Mouse (Mus musculus): ENCODE data around the gene Cd248. TPM values are rescaled to one million over a fixed set of nuclear protein-coding genes. Genes with fewer than 3 reads are reported as not detected.

Gene Cd248
- polyA plus RNA-seq, 1 experiment: 3.2 TPM

DNA sequence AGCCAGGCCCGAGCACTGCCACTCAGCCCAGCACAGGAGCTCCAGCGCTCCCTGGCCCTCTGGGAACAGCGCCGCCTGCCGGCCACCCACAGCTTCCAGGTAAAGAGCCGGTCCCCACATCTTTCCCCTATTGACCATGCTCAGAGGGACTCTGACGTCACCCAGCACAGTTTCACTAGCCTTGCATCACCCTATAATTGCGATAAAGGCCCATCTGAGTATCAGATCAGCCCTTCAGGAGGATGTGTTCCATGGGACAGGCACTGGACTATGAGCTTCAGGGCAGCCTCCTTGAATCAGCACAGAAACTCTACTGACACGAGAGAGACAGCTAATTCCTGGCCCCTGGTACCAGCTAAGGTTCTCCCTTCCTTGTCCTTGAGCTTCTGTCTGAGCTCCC is 14.0 kb upstream of the Cd248 start:
- TF ChIP-seq CTCF (IDR thresholded peaks at IDR 0.05; ENCODE audit: control insufficient read depth, insufficient read depth, insufficient read length) (peak; percentile 92), CEBPB (IDR thresholded peaks at IDR 0.05; ENCODE audit: low read depth) (peak; percentile 76), MYOD1 (IDR thresholded peaks at IDR 0.05; ENCODE audit: control insufficient read depth, insufficient read length, low read depth) (no peak), USF1 (IDR thresholded peaks at IDR 0.05; ENCODE audit: low read depth) (no peak)
- Histone ChIP-seq H3K79me2 (ENCODE audit: control insufficient read depth, insufficient read depth) (peaks cover 52% of the 10 kb centered on the region), H3ac (ENCODE audit: control insufficient read depth, insufficient read length, low read depth) (no peak overlapping the region), H3K36me3 (ENCODE audit: control insufficient read depth, insufficient read depth) (peaks cover 43% of the 10 kb centered on the region), H3K27me3 (ENCODE audit: control insufficient read depth, insufficient read depth, insufficient read length) (no peaks in the 10 kb centered on the region), H3K79me3 (ENCODE audit: low read depth) (peaks cover 42% of the 10 kb centered on the region), H3K4me3 (ENCODE audit: insufficient read depth, poor library complexity, severe bottlenecking) (no peak overlapping the region)

DNA sequence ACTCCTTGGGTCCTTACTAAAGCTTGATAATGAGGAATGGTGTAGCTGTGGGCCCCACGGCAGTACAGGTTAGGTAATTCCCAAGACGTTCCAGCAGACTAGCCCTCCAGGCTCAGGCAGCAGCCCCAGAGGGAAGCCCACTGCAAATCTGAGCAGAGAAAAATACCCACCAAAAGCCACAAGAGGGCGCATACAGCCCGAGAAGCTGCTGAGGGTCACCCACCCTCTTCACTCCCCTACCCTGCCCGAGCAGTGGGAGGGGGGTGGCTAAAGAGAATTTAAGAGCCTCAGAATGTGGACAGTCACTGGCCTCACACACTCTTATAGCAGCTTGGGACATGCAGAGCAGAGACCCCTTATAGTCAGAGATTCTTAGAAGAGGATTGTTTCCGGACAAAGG is 11.6 kb upstream of the Cd248 start:
- Histone ChIP-seq H3K4me3 (ENCODE audit: insufficient read depth, poor library complexity, severe bottlenecking) (no peak overlapping the region), H3K79me3 (ENCODE audit: low read depth) (peaks cover 35% of the 10 kb centered on the region), H3ac (ENCODE audit: control insufficient read depth, insufficient read length, low read depth) (no peak overlapping the region), H3K36me3 (ENCODE audit: control insufficient read depth, insufficient read depth) (peaks cover 43% of the 10 kb centered on the region), H3K27me3 (ENCODE audit: control insufficient read depth, insufficient read depth, insufficient read length) (no peaks in the 10 kb centered on the region), H3K79me2 (ENCODE audit: control insufficient read depth, insufficient read depth) (peaks cover 44% of the 10 kb centered on the region)
- TF ChIP-seq CTCF (IDR thresholded peaks at IDR 0.05; ENCODE audit: control insufficient read depth, insufficient read depth, insufficient read length) (peak; percentile 39), MAX (IDR thresholded peaks at IDR 0.05) (no peak), MYOD1 (IDR thresholded peaks at IDR 0.05; ENCODE audit: control insufficient read depth, insufficient read length, low read depth) (no peak)

DNA sequence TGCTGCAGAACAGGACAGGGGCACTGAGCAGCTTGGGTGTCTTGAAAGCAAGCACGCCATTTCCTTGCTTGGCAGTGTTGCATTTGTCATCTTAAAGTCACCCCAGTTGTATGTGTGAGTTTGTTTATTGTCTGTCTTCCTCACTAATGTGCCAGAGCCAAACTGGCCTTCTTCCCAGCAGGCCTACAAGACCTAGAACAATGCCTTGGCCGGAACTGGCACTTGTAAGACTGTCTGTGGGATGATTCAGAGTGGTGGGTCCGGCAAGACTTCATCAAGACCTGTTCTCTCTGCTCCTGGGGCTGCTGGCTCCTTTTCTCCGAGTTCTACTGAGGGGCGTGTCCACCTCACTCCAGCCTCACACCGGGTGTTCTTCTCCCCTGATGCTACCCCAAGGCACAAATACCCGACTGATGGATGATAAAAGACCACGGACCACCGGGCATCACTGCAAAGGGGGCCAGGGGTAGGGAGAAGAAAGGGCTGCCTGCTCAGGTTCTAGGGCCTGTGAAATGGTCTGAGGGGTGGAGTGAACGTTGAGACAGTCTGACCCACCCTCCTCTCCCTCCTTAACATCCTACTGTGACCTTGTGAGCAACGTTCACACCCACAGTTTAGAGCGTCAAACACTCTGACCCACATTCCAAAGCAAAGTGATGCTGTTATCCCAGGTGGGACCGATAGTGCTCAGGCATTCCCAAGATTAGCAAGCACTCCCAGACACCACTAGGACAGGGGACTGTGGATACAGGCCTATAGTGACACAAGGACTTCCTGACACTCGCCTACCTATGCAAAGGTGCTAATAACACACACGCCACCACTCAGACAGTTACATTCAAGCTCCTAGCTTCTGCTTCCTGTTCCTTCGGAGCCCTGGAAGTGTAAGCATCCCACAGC is 9.8 kb upstream of the Cd248 start:
- Histone ChIP-seq H3ac (ENCODE audit: control insufficient read depth, insufficient read length, low read depth) (peak overlapping the region; percentile 4), H3K79me3 (ENCODE audit: low read depth) (peaks cover 17% of the 10 kb centered on the region), H3K27me3 (ENCODE audit: control insufficient read depth, insufficient read depth, insufficient read length) (no peaks in the 10 kb centered on the region), H3K4me3 (ENCODE audit: insufficient read depth, poor library complexity, severe bottlenecking) (no peak overlapping the region), H3K79me2 (ENCODE audit: control insufficient read depth, insufficient read depth) (peaks cover 25% of the 10 kb centered on the region), H3K36me3 (ENCODE audit: control insufficient read depth, insufficient read depth) (peaks cover 34% of the 10 kb centered on the region)
- TF ChIP-seq USF1 (IDR thresholded peaks at IDR 0.05; ENCODE audit: low read depth) (no peak), FOSL1 (IDR thresholded peaks at IDR 0.05; ENCODE audit: insufficient read depth, low read length, poor library complexity, severe bottlenecking) (no peak), CTCF (IDR thresholded peaks at IDR 0.05; ENCODE audit: control insufficient read depth, insufficient read depth, insufficient read length) (no peak), MYOD1 (IDR thresholded peaks at IDR 0.05; ENCODE audit: control insufficient read depth, insufficient read length, low read depth) (no peak)

DNA sequence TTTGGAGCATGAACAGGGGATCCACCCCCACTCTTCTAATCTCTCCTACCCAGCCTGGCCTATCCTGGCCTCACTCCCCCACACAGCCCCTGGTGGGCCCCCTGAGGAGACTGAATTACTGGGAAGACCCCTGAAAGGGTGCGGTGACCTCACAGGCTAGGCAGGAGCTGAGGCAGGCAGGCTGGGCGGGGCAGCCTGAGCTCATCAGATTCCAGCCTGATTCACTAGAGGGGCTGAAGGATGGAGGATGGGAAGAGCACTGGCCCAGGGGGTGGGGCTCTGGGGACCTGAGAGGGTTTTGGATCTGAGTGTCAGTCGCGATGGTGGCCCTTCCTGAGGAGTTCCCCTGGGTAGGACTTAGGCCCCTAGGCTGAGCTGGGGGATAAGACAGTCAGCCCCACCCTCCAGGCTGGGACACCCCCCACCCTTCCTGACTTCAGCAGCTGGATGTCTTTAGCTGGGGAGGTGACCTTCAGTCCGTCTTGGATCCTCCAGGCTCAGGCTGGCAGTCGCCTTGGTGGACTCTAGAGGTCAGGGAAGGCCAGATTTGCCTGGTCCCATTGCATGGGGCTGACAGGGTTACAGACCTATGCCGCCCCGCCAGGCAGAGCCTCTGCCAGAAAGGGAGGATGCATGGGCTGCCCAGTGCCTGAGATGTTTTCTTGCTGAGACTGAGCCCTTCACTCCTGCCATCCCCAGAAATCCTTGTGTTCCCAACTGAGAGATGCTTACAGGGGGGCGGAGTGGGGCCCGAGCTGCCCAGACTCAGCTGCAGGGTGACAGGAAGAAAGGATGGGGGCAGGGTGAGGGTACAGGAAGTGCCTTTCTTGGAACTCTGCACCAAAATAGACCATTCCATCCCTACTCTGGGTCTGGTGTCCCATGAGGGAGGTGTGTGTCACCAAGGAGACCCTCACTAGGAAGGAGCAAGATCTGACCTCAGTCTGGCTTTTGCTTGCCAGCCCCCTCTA is 8.8 kb upstream of the Cd248 start:
- Histone ChIP-seq H3K36me3 (ENCODE audit: control insufficient read depth, insufficient read depth) (peaks cover 25% of the 10 kb centered on the region), H3ac (ENCODE audit: control insufficient read depth, insufficient read length, low read depth) (peak overlapping the region; percentile 10), H3K79me2 (ENCODE audit: control insufficient read depth, insufficient read depth) (peaks cover 15% of the 10 kb centered on the region), H3K27me3 (ENCODE audit: control insufficient read depth, insufficient read depth, insufficient read length) (no peaks in the 10 kb centered on the region), H3K79me3 (ENCODE audit: low read depth) (peaks cover 8% of the 10 kb centered on the region), H3K4me3 (ENCODE audit: insufficient read depth, poor library complexity, severe bottlenecking) (no peak overlapping the region)
- TF ChIP-seq USF1 (IDR thresholded peaks at IDR 0.05; ENCODE audit: low read depth) (no peak), MAX (IDR thresholded peaks at IDR 0.05) (no peak), MYOD1 (IDR thresholded peaks at IDR 0.05; ENCODE audit: control insufficient read depth, insufficient read length, low read depth) (no peak), CEBPB (IDR thresholded peaks at IDR 0.05; ENCODE audit: low read depth) (no peak), FOSL1 (IDR thresholded peaks at IDR 0.05; ENCODE audit: insufficient read depth, low read length, poor library complexity, severe bottlenecking) (no peak), MYOG (IDR thresholded peaks at IDR 0.05; ENCODE audit: control insufficient read depth, extremely low read depth, insufficient read length) (no peak), CTCF (IDR thresholded peaks at IDR 0.05; ENCODE audit: control insufficient read depth, insufficient read depth, insufficient read length) (no peak)

DNA sequence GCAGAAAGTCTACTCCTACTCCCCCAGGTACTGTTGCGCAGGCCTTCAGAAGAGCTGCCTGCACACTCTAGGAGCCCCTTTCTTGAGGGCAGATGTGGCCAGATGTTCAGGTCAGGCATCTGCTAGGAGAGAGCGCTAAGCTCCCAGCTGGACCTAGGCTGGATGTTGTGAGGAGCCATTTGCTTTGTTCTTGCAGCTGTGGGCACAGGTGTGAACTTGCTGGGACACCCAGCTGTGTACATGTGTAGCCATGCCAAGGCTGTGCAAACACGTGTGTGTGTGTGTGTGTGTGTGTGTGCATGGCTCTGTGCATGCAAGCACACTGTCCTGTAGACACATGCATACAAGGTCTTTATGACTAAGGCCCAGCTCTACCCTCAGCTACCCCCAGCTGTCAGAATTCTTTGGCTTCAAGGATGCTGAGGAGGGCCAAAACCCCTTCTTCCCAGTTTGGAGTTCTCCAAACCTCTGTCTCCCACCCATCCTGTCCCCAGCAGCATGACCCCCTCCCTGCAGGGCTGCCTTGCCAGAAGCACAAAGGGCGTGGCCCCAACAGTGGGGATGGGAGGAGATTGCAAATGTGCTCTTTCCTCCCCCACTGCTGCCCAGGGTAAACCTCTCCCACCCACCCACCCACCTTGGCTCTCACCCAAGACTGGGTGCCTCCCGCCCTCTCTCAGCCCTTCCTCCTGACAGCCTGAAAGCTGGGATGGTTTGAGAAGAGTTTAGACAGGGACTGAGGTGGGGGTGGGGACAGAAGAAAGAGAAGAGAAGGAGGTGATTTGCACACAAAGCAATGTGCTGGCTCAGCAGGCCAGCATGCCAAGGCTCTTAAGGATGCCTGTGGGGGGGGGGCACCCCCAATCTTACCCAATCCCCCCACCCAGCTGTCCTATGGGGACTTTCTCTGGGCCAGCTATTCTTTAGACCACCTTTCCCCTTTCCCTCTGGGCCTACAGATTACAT is 7.2 kb upstream of the Cd248 start:
- TF ChIP-seq MAX (IDR thresholded peaks at IDR 0.05): no peak
- Histone ChIP-seq H3K27me3 (ENCODE audit: control insufficient read depth, insufficient read depth, insufficient read length) (no peaks in the 10 kb centered on the region), H3K4me3 (ENCODE audit: insufficient read depth, poor library complexity, severe bottlenecking) (no peak overlapping the region), H3K79me2 (ENCODE audit: control insufficient read depth, insufficient read depth) (no peaks in the 10 kb centered on the region), H3ac (ENCODE audit: control insufficient read depth, insufficient read length, low read depth) (no peak overlapping the region), H3K36me3 (ENCODE audit: control insufficient read depth, insufficient read depth) (peaks cover 10% of the 10 kb centered on the region), H3K79me3 (ENCODE audit: low read depth) (no peaks in the 10 kb centered on the region)

All from C2C12 (cell line).